17 mouse cellular contexts compared by ENCODE assay signal in genomic region chr12:69698352-69698751, GRCm38 (mm10).
"Had no signal": no experiment of that assay in that cellular context is flagged by ENCODE, and none has a peak within 500 bp of the region (broad histone marks: within the 10 kb centered on the region; RNA-seq: fewer than 3 reads in every experiment).

No protein-coding gene starts in this region.

- H3K9ac ChIP-seq: liver, postnatal 0 days; lung, embryonic 15.5 days; midbrain, embryonic 12.5 days; neural tube, embryonic 12.5 days; stomach, embryonic 15.5 days had no signal

- H3K4me3 ChIP-seq: lung, embryonic 15.5 days; midbrain, embryonic 10.5 days; midbrain, embryonic 12.5 days; neural tube, embryonic 12.5 days; stomach, embryonic 15.5 days had no signal

- H3K36me3 ChIP-seq: stomach, embryonic 15.5 days had no signal

- DNase-seq: liver, postnatal 0 days; lung, adult 2 months; lung, postnatal 14 days; lung, postnatal 4 days; midbrain, embryonic 14.5 days; right cerebral cortex, postnatal 14 days; thymus, adult 2 months; thymus, postnatal 25 days; thymus, postnatal 4 days had no signal

- H3K27ac ChIP-seq: lung, embryonic 15.5 days; midbrain, embryonic 10.5 days; midbrain, embryonic 12.5 days; neural tube, embryonic 12.5 days; stomach, embryonic 15.5 days; stomach, postnatal 0 days had no signal

- H3K9me3 ChIP-seq: lung, embryonic 15.5 days; midbrain, embryonic 10.5 days; midbrain, embryonic 12.5 days; neural tube, embryonic 12.5 days; stomach, embryonic 15.5 days had no signal

- H3K4me2 ChIP-seq: lung, embryonic 15.5 days; midbrain, embryonic 12.5 days; neural tube, embryonic 12.5 days; stomach, embryonic 15.5 days had no signal

- ATAC-seq: liver, postnatal 0 days; lung, postnatal 0 days; midbrain, embryonic 16.5 days had no signal

- H3K4me1 ChIP-seq: lung, embryonic 15.5 days; midbrain, embryonic 10.5 days; midbrain, embryonic 12.5 days; neural tube, embryonic 12.5 days; stomach, embryonic 15.5 days had no signal

- H3K27me3 ChIP-seq: lung, embryonic 15.5 days; midbrain, embryonic 12.5 days; neural tube, embryonic 12.5 days; stomach, embryonic 15.5 days had no signal
